Mouse (Mus musculus): Measurements from ENCODE around the gene Kcnc2. TPM values are rescaled to one million over a fixed set of nuclear protein-coding genes. Genes with fewer than 3 reads are reported as not detected.

The Kcnc2 gene
- polyA plus RNA-seq, 1 experiment from 2014 or later = 5.7 TPM

GRCm38 (mm10) chr10:112400591-112401404 is 129.9 kb downstream of the Kcnc2 start:
- H3K4me3 ChIP-seq (replicated peaks) = no peak overlapping the region
- WGBS = 79% methylated on average over 9 of the region's 9 CpGs
- no peak overlapping the region for H3K9ac ChIP-seq
- no peaks in the 10 kb centered on the region for H3K4me1 ChIP-seq
- no peak overlapping the region for H3K4me2 ChIP-seq
- H3K27ac ChIP-seq = no peak overlapping the region
- no peaks in the 10 kb centered on the region for H3K36me3 ChIP-seq
- no peaks in the 10 kb centered on the region for H3K27me3 ChIP-seq
- no peak for ATAC-seq (replicated peaks; ENCODE audit: low FRiP score)
- H3K9me3 ChIP-seq (replicated peaks) = no peaks in the 10 kb centered on the region

- Histone ChIP-seq H3K4me1 (no peaks in the 10 kb centered on the region), H3K4me2 (no peak overlapping the region), H3K9ac (no peak overlapping the region), H3K4me3 (replicated peaks) (no peak overlapping the region), H3K9me3 (replicated peaks) (no peaks in the 10 kb centered on the region), H3K36me3 (no peaks in the 10 kb centered on the region), H3K27ac (no peak overlapping the region), H3K27me3 (no peaks in the 10 kb centered on the region)
- ATAC-seq (replicated peaks; ENCODE audit: low FRiP score) = no peak
- 67% methylated on average over 2 of the region's 2 CpGs for WGBS
Observed at GRCm38 (mm10) chr10:112409525-112409924, 138.6 kb downstream of the Kcnc2 start.

GRCm38 (mm10) chr10:112423327-112423726 is 152.4 kb downstream of the Kcnc2 start:
- no peak for ATAC-seq (replicated peaks; ENCODE audit: low FRiP score)
- Histone ChIP-seq H3K27ac (no peak overlapping the region), H3K9ac (no peak overlapping the region), H3K27me3 (no peaks in the 10 kb centered on the region), H3K4me2 (no peak overlapping the region), H3K4me3 (replicated peaks) (no peak overlapping the region), H3K9me3 (replicated peaks) (no peaks in the 10 kb centered on the region), H3K36me3 (no peaks in the 10 kb centered on the region), H3K4me1 (no peaks in the 10 kb centered on the region)
- 46% methylated on average over 10 of the region's 10 CpGs for WGBS

- Histone ChIP-seq H3K4me1 (no peaks in the 10 kb centered on the region), H3K27ac (no peak overlapping the region), H3K27me3 (no peaks in the 10 kb centered on the region), H3K36me3 (no peaks in the 10 kb centered on the region), H3K9ac (no peak overlapping the region), H3K9me3 (replicated peaks) (no peaks in the 10 kb centered on the region), H3K4me3 (replicated peaks) (no peak overlapping the region), H3K4me2 (no peak overlapping the region)
- ATAC-seq (replicated peaks; ENCODE audit: low FRiP score) = no peak
- 83% methylated on average over 2 of the region's 2 CpGs for WGBS
Observed at GRCm38 (mm10) chr10:112436950-112437349, 166.0 kb downstream of the Kcnc2 start.

GRCm38 (mm10) chr10:112444640-112445039 is 173.7 kb downstream of the Kcnc2 start:
- Histone ChIP-seq H3K4me1 (no peaks in the 10 kb centered on the region), H3K36me3 (no peaks in the 10 kb centered on the region), H3K9me3 (replicated peaks) (no peaks in the 10 kb centered on the region), H3K27ac (no peak overlapping the region), H3K4me2 (no peak overlapping the region), H3K4me3 (replicated peaks) (no peak overlapping the region), H3K9ac (no peak overlapping the region), H3K27me3 (no peaks in the 10 kb centered on the region)
- no peak for ATAC-seq (replicated peaks; ENCODE audit: low FRiP score)
- 70% methylated on average over 4 of the region's 4 CpGs for WGBS

GRCm38 (mm10) chr10:112450910-112451309 is 180.0 kb downstream of the Kcnc2 start:
- H3K4me1 ChIP-seq = no peaks in the 10 kb centered on the region
- H3K9ac ChIP-seq = no peak overlapping the region
- no peak overlapping the region for H3K27ac ChIP-seq
- no peak overlapping the region for H3K4me2 ChIP-seq
- H3K9me3 ChIP-seq (replicated peaks) = no peaks in the 10 kb centered on the region
- no peak for ATAC-seq (replicated peaks; ENCODE audit: low FRiP score)
- WGBS = 85% methylated on average over 5 of the region's 5 CpGs
- H3K36me3 ChIP-seq = no peaks in the 10 kb centered on the region
- no peaks in the 10 kb centered on the region for H3K27me3 ChIP-seq
- no peak overlapping the region for H3K4me3 ChIP-seq (replicated peaks)

- 90% methylated on average over 6 of the region's 6 CpGs for WGBS
- no peak overlapping the region for H3K9ac ChIP-seq
- ATAC-seq (replicated peaks; ENCODE audit: low FRiP score) = no peak
Observed at GRCm38 (mm10) chr10:112468689-112469384, 197.9 kb downstream of the Kcnc2 start.

GRCm38 (mm10) chr10:112474122-112474810 is 203.3 kb downstream of the Kcnc2 start:
- no peak overlapping the region for H3K4me3 ChIP-seq (replicated peaks)
- H3K27ac ChIP-seq = no peak overlapping the region
- no peak overlapping the region for H3K9ac ChIP-seq
- H3K27me3 ChIP-seq = no peaks in the 10 kb centered on the region
- H3K36me3 ChIP-seq = no peaks in the 10 kb centered on the region
- 82% methylated on average over 6 of the region's 6 CpGs for WGBS
- H3K9me3 ChIP-seq (replicated peaks) = no peaks in the 10 kb centered on the region
- no peak overlapping the region for H3K4me2 ChIP-seq
- no peak for ATAC-seq (replicated peaks; ENCODE audit: low FRiP score)
- no peaks in the 10 kb centered on the region for H3K4me1 ChIP-seq

More at GRCm38 (mm10) chr10:112468689-112469384, 197.9 kb downstream of the Kcnc2 start:
- Histone ChIP-seq H3K4me3 (replicated peaks) (no peak overlapping the region), H3K4me2 (no peak overlapping the region), H3K27me3 (no peaks in the 10 kb centered on the region), H3K9me3 (replicated peaks) (no peaks in the 10 kb centered on the region), H3K36me3 (no peaks in the 10 kb centered on the region), H3K4me1 (no peaks in the 10 kb centered on the region), H3K27ac (no peak overlapping the region)

- no peaks in the 10 kb centered on the region for H3K36me3 ChIP-seq
- WGBS = 85% methylated on average over 2 of the region's 2 CpGs
- no peak overlapping the region for H3K27ac ChIP-seq
- ATAC-seq (replicated peaks; ENCODE audit: low FRiP score) = no peak
- no peak overlapping the region for H3K9ac ChIP-seq
- no peaks in the 10 kb centered on the region for H3K27me3 ChIP-seq
- no peak overlapping the region for H3K4me3 ChIP-seq (replicated peaks)
- H3K4me1 ChIP-seq = no peaks in the 10 kb centered on the region
- no peaks in the 10 kb centered on the region for H3K9me3 ChIP-seq (replicated peaks)
- no peak overlapping the region for H3K4me2 ChIP-seq
Observed at GRCm38 (mm10) chr10:112481461-112481860, 210.5 kb downstream of the Kcnc2 start.

GRCm38 (mm10) chr10:112481921-112482607 is 211.1 kb downstream of the Kcnc2 start:
- Histone ChIP-seq H3K4me2 (no peak overlapping the region), H3K4me3 (replicated peaks) (no peak overlapping the region), H3K36me3 (no peaks in the 10 kb centered on the region), H3K4me1 (no peaks in the 10 kb centered on the region), H3K27ac (no peak overlapping the region), H3K9ac (no peak overlapping the region), H3K9me3 (replicated peaks) (no peaks in the 10 kb centered on the region), H3K27me3 (no peaks in the 10 kb centered on the region)
- whole genome bisulfite sequencing = 80% methylated on average over 9 of the region's 9 CpGs
- ATAC-seq (replicated peaks; ENCODE audit: low FRiP score) = no peak

GRCm38 (mm10) chr10:112484387-112485105 is 213.6 kb downstream of the Kcnc2 start:
- Histone ChIP-seq H3K36me3 (no peaks in the 10 kb centered on the region), H3K4me3 (replicated peaks) (no peak overlapping the region), H3K4me1 (no peaks in the 10 kb centered on the region), H3K9me3 (replicated peaks) (no peaks in the 10 kb centered on the region), H3K27ac (no peak overlapping the region), H3K27me3 (no peaks in the 10 kb centered on the region), H3K9ac (no peak overlapping the region), H3K4me2 (no peak overlapping the region)
- ATAC-seq (replicated peaks; ENCODE audit: low FRiP score) = no peak
- WGBS = 84% methylated on average over 11 of the region's 11 CpGs
